Mouse (Mus musculus) layer of hippocampus, adult 9-10 months (tissue): Measurements from ENCODE around the gene Bloc1s4.

ENCODE experiments used
- DNase-seq: peaks from one replicate; pipeline ENCODE4 v3.0.0; 2022; ENCODE audit warnings: low spot score

Bloc1s4 gene

DNA sequence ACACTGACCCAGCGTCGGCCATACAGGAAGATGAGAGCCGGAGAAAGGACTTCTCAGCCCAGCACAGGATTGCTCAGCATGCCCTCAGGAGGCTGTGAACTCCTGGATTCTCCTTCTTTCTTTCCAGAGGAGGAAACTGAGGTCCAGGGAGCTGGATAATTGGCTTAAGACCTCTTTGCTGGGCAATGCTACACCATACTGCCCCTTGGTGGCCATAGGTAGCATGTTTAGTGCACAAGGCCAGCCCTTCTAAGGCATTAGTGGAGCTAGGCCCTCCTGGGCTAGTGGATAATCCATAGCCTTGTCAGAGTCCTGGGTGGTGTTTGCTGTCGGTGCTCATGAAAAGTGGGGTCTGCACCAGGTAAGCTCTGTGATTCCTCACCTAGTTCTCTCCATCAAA lies 8.6 kb downstream of the Bloc1s4 start:
- DNase-seq, result no peak

DNA sequence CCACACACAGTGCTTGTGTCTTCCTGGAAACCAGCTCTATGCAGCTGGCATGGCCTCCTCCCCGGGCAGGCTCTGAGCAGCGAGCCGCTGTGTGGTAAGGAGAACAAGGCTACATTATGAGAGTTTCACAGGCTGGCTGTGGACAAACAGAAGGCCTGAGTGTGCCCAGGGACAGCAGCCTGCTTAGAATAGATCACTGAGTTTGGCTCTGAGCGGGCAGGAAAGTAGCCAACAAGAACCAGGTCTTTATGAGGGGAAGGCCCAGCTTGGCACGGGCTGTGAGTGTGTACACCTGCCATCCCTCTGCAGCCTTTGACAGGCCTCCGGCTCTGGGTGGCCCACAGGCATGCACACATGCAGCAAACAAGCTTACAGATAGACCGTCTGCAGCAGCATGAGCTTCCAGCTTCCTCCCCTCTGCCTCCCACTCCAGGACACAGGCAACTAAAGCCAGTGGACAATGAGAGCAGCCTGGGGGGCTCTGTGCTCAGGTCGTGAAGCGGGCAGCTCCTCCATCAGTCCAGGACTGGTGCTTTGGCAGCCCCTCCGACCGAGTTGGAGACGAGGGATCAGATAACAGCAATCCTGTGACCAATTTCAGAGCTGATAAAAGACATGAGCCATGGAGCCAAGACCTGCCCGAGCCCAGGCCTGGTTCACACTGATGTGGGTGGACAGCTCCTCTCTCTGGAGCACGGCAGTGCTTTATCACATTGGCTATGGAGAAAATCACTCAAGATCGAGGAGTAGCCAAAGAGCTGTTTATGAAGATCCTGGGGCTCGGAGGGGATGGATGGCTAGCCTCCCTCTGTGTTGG lies 9.4 kb downstream of the Bloc1s4 start:
- no peak for DNase-seq

DNA sequence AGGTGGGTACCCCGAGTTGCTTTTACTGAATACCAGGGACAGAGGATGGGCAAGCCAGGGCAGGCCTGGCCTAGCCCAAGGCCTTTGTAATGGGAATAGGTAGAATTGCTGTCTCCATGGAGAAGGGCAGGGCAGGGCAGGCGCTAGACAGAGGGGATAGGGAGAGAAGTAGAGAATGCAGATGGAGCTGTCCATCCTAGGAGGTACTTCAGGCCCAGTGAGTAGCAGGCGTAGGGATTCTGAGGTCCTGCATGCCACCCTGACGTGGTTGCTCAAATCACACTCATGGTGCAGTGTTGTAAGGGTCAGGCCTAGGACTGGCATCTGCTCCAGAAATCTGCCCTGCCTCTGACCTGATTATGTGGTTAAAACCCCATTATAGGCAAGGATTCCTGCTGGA lies 10.7 kb downstream of the Bloc1s4 start:
- no peak for DNase-seq

DNA sequence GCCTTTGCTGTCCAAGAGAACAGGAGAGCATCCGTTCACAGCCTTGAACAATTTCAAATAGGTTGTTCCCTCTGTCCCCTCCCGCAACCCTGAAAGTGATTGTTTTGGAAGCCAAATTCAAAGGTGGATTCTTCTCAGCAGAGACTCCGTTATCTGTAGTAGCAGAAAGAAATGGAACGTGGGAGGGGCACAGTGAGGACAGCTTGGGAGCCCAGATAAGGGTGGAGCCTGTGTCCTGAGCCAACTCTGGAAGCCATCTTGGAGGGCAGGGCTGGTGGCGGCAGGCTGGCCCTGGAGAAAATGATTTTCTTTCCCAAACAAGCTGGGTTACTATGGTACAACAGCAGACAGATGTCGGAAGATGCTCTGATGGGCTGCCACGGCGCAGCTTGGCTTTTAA lies 12.4 kb downstream of the Bloc1s4 start:
- no peak for DNase-seq

DNA sequence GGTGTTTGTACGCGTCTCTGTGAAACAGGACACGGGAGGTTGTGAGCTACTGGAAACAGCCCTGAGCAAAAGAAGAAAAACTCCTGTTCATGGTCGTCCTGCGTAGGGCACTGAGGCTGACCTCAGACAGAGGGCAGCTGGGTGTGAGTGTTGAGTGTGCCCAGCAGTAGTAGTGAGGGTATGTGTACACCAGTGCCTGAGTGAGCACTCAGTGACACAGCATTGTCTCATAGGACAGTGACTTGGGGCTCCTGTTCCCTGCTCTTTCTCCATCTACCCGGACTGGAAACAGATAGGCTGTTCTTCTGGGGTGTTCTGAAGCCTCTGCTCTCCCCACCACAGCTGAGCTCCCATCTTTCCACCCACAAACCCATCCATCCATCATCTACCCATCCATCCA lies 13.3 kb downstream of the Bloc1s4 start:
- no peak for DNase-seq

DNA sequence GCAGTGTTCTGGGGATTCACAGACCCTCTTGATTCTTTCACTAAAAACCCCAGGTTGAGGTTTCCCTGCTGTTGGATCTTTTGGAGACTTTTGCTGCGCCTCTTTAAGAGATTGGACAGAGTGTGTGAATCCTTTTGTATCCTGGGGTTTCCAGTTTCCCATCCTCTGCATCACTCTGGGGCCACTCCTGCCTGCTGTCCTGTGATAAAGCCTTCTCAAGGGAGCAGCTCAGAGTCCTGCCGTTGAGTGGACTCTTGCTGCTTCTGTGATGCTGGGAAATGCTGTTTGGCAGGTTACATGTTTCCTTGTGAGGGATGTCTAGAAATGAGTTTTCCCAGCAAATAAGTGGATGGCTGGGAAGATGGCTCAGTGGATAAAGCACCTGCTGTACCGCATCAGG lies 15.0 kb downstream of the Bloc1s4 start:
- DNase-seq, result no peak

DNA sequence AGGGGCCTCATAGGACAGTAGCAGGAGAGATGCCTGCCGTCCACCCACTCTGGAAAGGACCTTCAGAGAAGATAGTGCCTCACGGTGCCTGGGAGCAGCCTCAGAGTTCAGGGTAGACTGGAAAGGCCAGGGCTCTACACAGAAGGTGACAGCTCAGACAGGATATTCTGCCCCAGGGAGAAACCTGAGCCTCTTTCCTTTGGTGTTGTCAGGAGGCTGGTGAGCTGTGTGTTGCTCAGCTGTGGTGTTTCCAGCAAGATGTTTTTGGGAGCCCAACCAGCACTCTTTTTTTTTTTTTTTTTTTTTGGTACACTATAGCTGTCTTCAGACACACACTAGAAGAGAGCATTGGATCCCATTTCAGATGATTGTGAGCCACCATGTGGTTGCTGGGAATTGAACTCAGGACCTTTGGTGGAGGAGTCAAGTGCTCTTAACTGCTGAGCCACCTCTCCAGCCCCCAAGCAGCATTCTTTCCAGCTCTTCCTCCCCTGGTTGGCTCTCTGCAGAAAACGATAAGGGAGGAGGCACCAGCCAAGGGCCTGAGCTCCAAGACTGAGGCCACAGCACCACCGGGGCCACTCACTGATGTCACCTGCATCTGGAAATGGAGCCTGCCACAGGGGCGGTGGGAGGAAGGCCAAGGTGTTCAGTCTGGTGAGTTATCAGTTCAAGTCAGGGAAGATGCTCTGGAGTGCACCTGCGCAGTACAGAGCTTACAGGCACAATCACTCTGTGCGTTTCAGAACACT lies 16.4 kb downstream of the Bloc1s4 start:
- DNase-seq, result no peak

DNA sequence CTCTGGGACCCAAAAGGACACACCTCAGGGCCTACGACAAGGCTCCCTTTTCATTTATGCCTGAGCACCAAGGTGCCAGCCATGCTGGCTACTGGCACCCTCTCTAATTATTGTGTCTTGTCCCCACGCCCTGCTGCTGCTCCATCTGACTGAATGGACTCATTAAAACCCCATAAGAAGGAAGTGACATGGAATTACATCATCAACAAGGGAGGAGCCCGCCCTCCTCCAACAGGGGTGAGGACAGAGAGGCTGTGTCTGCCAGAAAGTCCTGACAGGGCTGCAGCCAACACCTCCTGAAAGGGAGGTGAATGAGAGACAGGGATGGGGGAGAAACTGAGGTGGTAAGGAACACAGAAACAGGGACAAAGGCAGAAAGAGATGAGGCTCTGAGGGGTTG lies 17.8 kb downstream of the Bloc1s4 start:
- no peak for DNase-seq

DNA sequence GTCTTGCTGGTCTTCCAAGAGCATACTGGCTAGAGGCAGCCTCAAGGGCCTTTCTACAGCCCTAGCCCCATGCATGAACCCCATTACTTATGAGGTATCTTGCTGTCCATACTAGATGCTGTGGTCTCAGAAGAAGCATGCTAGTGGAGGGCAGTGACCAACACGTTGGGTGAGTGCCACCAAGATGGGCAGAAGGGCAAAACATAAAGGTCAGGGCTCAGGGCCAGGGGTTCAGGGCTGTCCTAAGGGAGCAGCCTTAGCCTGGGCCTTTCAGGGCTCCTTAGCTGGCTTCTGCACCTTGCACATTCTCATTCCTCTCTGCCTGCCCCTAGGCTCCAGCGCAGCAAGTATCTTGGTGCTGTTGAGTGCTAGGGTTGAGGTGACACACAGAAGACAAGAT lies 18.5 kb downstream of the Bloc1s4 start:
- DNase-seq, result no peak

DNA sequence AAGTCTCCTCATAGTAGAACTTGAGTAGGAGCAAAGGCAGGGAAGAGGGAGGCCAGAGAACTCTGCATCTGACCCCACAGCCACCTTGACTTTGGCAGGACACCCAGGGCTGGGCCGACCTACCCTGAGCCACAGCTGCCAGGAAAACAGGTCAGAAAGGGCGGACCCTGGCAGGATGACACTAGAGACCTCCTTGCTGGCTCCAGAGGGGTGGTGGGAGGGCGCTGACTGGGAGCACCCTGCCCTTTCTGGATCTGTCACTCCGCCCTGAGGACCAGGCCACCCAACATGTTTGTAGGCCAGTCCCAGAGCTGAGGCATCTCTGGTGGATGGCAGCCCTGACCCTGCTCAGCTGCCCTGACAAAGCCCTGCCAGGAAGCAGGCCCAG lies 19.4 kb downstream of the Bloc1s4 start:
- DNase-seq, result no peak

DNA sequence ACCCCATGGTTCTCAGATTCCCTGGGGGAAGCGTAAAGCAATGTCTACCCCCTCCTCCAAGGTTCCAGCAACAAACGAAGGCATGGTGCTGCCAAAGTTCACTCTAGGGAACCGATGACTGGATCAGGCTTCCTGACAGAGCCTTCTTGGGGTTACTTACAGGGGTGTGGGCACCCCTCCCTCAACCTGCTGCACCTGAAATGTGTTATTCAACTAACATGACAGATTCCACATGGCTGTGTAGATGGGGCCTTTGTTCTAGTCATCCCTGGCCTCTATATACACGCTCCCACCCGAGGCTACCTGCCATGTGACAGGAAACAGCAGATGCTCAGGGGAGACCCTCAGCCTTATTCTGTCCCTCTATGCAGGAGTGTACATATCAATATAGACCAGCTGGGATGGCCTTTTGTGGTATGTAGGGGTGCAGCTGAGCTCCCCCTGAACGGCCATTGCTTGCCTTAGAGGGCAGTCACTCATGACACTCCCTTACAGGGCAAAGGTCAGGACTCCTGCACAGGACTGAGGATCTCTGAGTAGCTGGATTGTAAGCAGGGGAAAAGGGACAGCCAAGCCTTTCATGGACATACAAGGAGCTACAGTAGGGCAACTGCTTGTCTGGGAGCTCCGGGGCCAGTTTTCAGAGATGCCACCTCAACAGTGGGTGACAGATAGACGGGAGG lies 19.9 kb downstream of the Bloc1s4 start:
- no peak for DNase-seq

DNA sequence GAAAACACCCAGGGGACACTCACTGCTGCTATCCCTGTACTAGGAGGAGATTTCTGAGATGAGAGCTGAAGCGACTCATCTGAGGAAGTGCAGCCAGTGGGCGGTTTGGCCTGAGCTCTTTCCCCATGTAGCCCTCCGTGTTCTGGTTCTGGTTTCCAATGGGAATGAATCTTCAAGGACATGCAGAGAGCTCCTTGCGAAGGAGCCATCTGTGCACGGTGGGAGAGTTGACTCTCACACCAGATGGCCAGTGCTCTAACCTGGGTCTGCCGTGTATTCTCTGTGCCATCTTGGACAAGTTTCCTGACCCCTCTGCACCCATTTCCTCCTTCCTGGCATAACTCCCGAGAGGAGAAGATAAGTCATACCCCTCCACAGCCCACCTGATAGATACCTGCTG lies 20.7 kb downstream of the Bloc1s4 start:
- DNase-seq, result no peak

DNA sequence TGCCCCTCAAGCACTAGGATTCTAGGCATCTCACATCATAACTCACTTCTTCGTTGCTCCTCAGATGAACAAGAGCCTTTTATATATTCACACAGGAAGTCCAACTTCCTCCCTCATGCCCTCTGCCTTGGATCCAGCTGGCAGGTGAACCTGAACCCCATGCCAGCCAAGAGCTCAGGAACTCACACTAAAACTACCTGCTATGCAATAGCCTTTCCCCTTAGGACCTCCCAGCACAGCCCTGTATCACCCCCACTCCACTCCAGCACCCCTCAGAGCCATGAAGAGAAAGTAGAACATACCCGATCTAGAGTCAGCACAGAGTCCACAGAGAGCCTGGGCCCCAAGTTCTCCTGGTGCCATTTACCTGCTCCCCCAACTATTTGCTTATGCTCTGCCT lies 21.3 kb downstream of the Bloc1s4 start:
- DNase-seq, result no peak

DNA sequence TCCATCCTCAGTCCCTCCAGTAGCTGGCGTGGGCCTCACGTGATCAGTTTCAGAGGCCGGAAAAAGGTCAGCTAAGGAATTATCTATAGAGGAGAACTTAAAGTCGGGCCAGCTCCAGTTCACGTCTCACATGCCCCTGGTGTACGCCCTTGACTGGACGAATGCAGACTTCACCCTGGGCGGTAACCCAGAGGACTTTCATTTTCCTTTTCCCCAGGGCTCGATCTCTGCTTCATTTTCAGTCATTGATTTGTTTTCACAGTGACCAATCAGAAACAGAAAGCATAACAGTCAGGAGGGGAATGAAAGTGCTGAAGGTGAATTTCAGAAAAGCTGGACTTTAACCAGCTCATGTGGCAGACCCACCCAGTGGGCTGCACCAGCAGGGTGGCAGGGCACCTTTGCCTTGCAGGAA lies 22.1 kb downstream of the Bloc1s4 start:
- no peak for DNase-seq

DNA sequence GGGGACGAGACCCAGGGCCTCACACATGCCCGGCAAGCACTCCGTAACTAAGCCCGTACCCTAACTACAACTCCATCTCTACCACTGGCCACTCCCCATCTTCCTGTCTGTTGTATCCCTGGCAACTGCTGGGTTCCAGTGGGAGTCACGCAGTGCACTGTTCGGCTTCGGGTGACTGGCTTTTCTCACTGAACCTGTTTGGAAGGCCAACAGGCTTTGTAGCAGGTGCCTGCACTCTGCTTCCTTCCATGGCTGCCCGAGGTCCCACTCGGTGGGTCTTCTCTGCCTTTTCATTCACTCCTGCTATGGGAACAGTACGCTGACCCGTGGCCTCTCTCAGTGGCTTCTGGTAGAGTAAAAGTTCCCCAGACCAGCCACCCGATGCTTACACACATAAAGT lies 22.6 kb downstream of the Bloc1s4 start:
- no peak for DNase-seq

DNA sequence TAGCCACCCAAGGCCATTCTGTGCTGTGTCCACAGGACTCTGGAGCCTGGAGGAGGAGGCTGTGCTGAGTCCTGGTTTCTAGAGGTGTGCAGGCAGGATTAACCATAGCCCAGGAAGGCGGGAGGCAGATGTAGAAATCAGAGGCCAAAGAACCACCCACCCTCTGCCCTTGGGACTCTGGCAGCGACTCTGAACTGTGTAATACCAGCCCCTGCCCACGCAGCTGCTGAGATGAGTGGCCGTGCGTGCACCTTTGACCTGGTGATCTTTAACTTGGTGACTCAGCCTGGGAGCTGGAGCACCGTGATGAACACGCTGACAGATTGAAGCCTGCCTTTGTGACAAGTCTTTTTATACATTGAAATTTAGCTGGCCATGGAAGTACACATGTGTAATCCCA lies 24.2 kb downstream of the Bloc1s4 start:
- DNase-seq, result no peak

DNA sequence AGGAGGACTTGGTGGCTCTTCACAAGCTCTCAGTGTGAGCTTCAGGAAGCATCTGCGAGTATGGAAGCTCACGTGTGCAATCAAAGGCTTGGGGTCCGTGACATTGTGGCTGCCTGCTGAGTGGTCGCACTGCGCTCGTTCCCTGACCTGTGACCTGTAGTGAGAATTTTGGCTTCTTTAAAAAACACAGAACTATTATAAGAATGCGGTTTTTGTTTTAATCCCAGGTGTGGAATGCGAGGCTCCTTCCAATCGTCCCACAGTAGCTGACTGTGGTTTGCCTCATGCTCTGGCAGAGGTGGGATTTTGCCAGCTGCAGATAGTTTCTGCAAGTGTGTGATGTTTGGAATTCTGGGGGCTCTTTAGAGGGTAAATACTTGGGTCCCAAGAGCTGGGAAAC lies 25.1 kb downstream of the Bloc1s4 start:
- DNase-seq, result no peak

DNA sequence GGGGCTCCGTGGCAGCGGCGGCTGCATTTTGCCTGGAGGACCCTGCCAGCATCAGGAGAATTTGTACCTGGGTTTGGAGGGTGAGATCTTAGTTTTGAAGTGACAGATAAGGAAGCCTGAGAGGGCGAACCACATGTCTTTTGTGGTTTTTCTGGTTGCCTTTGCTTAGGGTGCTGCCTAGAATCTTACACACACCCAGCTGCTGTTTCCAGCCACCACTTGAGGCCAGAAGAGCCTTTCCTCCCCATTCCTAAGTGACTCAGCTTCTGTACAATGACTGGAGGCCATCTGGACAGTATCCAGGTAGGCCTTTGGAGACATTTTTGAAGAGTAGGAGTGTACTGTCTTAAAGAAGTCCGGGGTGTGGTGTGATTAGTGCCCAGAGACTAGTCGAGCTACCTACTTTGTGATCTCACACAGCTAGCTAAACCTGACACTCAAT lies 26.0 kb downstream of the Bloc1s4 start:
- DNase-seq, result no peak

DNA sequence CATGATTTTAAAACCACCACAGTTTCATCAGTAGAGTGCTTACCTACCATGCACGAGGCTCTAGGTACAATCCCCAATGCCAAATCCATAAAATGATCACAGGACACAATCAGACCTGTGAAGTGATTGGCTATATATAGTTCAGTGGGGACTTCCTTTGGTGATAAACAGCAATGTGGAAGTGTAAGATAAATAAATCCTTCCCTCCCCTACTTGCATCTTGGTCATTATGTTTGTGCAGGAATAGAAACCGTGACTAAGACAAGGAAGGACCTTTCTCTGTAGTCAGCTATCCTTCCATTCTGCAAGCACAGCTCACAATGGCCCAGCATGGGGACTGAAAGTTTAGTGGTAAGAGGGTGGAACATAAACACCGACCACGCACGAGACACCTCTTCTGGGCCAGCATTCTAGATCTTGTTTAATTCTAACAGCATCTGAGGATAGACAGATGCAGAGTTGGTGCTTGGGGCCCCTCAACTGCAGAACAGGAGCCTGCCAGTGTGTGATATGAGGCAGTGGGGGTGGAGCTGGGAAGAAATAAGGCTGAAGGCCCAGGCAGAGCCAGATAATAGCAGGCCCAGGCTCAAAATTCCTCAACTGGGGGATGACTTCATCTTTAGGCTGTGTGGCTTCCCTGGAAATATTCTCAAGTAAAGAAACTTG lies 27.6 kb downstream of the Bloc1s4 start:
- DNase-seq, result no peak

DNA sequence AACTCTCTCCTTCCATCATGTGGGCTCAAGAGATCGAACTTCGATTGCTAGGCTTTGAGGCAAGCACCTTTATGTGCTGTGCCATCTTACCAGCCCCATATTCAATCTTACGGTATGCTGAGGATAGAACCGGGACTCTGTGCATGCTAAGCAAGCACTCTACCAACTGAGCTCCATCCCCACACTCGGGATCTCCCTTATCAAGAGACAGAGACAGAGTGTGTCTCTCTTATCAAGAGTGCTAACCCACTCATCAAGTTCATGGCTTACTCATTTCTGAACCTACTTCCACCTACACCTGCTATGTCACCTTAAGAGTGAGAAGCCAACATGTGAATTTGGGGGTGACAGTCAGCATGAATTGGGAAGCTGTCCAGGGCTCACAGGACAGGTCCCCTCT lies 28.2 kb downstream of the Bloc1s4 start:
- no peak for DNase-seq

DNA sequence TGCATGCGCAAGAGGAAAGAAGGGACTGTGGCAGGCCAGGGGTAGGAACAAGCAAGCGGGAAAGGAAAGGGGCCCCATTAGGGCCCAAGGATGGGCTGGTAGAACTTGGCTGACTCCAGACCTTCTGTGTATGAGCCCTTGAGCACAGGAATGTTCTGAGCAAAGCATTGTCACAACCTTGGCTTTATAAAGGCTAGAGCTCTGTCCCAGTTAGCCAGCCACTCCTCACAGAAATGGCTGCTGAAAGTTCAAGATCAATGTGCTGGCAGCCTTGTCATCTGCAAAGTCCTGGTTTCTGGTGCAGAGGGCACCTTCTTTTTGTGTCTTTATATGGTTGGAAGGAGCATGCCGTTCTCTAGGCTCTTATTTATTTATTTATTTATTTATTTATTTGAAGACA lies 28.8 kb downstream of the Bloc1s4 start:
- DNase-seq, result no peak

DNA sequence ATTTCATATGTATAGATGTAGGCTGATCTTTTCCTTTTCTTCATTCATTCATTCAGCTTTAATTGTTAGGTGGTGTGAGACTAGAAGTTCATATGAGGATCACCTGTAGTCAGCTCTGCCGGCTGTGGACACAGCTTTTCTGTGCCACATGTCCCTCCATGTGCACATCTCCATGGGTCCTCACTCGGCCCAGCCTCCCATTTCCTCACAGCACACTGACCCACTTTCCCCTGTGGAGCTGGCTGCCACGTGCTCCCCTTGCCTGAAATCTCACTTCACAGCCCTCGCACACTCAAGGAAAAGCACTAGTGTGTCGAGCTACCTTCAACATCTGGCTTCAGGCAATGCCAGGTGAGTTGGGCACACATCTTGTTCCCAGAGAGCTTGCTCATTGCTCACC lies 29.3 kb downstream of the Bloc1s4 start:
- no peak for DNase-seq

DNA sequence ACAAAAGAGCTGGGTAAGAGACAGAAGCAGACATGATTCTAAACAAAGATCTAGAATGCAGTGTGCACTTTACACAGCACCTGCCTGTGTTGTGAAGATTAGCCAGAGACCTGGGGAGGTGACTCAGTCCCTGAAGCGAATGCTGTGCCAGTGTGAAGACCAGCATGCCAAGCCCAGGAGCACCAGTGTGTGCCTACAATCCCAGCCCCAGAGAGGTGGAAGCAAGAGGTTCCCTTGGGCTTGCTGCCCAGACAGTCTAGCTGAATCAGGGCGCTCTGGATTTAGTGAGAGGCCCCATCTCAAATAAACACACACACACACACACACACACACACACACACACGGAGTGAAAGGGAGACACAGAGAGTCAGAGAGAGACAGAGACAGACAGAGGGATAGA lies 30.6 kb downstream of the Bloc1s4 start:
- DNase-seq, result no peak
